Mouse (Mus musculus) urinary bladder, adult 2 months (tissue): ENCODE measurements around the gene Dysf. TPM values are rescaled to one million over a fixed set of nuclear protein-coding genes. Genes with fewer than 3 reads are reported as not detected.

Experiments
- DNase-seq: peaks from one replicate; pipeline ENCODE4 v3.0.0; 2022; ENCODE audit warnings: low spot score
- polyA plus RNA-seq: library from polyadenylated mRNA; depleted of rRNA; stranded (reverse); fragments of >200 nt; gene quantifications from 2 replicates; pipeline ENCODE4 v1.2.3, GENCODE M21; 2012

The Dysf gene
- polyA plus RNA-seq, 1 experiment: 14.9 TPM

DNA sequence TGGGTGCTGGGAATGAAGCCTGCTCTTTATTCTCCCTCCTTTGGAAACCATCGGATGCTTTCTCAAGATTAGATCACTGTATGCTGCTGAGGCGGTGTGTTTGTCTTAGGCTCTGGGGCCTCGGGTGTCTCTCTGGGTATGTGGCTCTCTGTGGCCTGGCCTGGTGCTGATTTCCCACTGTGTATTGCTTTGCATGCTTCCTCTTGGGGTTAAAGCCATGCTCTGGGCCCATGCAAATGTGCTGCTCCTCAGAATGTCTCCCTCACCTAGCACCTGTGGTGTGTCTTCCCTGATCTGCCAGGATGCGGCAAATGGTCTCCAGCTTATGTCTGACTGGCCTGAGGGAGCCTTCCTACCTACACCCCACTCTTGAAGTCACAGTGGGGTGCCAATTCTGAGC is 41.8 kb downstream of the Dysf start:
- no peak for DNase-seq

DNA sequence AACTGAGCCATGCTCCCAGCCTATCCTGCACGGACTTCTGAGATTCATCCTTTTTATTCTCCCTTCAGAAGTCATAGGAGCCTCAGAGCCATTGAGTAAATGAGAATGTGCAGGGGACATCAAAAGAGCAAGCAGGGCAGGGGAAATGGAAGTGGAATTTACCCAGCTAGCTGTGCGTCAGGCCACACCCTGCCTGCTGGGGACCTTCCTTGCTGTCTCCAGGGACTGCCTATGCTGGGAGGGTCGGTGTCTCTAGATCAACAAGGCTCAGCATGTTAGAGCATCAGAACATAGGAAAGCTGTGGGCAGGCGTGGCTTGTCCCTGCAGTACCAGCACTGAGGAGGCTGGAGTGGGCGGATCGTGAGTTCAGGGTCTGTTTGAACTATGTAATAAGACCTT is 42.6 kb downstream of the Dysf start:
- no peak for DNase-seq

DNA sequence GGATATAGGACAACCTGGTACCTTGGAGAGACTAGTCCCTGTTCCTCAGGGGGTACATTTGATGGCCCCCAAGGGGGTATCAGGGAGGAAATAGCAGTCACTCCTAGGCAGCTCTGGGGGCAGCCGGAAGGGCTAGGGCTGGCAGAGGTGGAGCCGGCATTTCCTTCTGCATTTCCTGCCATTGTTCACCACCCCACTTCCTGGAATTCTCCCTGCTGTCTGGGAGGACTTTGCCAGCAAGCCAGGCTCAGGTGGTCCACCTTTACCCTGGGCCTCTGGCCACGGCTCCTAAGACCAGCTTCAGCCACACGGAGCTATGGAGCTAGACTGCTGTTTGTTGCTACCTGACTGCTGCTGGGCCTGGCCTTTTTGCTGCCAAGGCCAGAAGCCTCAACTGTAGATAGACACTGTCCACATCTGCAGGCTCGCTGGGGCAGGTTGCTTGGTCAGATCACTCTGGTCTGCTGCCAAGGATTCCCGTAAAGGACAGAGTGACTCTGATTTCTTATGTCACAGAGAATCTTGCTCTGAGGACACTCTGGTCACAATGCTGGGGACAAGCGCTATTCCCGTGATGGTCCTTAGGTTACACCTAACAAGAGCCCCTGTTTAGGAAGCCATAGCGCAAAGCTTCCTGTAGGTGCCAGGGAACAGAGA is 45.6 kb downstream of the Dysf start:
- DNase-seq: peak; percentile 18

DNA sequence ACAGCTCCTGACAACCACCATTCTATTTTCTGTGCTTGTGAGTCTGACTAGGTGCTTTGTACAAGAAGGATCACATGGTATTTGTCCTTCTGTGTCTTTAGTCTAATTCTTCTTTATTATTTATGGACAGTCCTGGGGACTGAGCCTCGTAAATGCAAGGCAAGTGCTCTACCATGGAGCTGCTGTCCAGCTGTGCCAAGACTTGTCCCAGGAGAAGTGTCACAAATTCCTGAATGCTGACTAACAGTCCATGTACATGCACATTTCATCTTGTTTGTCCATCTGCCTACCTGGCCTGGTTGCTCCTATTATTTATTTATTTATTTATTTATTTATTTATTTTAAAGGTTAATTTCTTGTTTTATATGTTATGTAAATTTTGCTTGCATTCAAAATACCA is 47.2 kb downstream of the Dysf start:
- DNase-seq: no peak

DNA sequence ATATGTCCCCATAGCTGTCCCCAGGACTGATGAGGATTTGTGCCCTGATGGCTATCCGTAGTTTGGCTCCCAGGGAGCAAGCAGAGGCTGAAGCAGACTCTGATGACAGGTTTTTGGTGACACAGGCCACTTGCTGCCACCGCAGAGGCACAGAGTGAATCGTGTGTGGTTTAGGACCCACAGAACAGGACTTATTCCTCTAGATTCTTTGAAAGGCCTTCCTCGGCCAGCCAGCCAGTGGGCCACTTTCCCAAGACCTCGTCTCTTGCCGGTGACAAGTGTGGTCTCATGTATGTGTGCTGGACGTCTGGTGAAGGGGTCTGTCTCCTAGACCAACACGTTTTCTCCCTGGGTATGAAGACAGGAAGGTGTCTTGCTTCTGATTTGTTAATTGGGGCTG is 48.8 kb downstream of the Dysf start:
- peak; percentile 15 for DNase-seq

DNA sequence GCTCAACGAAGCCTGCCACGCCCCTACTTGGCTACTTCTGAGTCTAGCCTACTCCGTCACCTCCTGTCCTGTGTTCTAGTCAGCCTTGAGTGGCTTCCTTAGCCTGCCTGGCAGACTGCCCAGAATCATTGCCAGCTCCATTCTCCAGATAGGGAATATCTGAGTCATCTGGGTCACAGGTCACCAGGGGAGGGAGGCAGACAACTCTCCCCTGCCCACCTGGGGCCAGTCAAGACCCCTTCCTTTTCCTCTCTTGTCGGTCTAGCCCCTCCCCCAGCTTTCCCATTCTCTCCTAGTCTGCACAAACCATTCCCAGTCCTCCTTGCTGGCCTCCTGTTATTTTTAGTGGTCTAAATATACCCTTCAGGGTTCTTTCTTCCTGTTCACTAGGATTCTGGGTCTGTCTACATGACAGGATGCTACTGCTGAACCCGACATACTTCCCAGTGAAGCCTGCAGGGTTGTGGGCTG is 50.3 kb downstream of the Dysf start:
- no peak for DNase-seq

DNA sequence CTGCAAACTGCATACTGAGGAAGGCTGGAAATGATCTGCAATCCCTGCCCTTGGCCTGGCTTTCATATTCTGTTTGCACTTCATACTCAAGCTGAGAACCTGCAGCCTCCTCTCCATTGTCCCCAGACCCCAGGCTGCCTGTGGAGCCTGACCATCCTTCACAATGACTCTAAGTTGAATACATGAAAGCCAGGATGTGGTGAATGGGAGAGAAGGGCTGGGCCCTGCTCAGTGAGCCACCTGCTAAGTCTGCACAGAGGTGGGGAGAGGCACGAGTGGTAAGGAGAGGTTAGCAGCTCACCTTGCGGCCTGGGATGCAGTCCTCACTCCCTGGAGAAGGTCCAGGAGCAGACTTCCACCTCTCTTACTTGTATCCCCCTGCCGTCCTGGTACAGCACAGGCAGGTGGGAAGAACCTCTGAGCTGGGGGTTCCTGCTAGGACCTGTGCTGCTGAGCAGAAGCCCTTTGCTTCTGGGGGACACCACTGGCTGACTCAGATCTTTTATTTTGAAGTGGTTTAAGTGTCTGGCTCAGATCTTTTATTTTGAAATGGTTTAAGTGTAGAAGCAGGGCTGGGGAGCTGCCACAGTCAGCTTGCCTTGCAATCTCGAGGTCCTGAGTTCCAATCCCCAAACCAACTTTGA is 51.5 kb downstream of the Dysf start:
- no peak for DNase-seq

DNA sequence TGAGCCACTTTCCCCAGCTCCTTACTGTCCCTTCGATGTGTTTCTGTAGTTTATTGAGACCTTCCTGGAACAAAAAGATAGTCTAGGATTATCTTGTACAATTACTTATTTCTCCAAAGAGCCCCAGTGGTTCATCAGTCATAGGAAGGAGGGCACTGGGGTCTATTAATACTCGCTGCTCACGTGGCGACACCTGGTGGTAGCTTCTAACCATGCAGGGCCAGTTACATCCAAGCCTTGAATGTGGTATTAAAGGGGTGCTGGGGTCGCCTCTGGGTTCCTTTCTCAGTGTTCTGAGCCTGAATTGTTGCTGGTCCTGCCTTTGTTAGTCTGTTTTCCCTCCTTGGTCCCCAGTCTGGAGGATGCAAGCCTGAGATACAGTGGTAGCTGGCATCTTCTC is 52.9 kb downstream of the Dysf start:
- DNase-seq: peak; percentile 29

DNA sequence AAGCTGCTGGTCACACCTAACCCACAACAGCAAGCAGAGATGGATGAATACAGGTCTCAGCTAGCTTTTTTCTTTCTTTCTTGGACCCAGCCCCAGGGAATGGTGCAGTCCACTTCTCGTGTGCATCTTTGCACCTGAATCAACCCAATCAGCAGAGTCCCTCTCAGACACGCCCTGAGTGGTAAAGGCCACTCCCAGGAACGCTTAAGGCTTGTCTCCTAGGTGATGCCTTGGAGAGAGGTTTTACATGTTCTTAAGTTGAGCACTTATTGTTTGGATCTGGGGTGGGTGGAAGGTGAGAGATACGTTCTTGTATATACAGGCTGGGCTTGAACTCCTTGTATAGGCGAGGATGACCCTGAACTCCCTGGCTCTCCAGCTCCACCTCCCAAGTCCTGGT is 54.2 kb downstream of the Dysf start:
- no peak for DNase-seq

DNA sequence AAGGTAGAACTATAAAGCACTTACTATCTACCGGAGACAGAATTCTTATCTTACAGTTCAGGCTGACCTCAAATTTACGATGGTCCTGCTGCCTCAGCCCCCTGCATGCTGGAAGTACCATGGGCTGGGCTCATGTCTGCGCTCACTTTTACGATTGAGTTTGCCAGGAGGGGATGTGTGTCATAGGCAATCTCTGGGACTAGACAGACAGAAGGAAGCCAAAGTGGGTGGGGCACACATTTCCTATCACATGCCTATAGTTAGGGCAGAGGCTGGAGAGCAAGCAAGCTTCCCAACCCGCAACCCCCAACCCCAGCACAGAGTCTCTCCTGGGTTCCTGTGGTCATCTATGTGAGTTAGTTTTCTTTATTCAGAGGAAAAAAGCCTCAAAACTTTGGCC is 59.8 kb downstream of the Dysf start:
- no peak for DNase-seq

DNA sequence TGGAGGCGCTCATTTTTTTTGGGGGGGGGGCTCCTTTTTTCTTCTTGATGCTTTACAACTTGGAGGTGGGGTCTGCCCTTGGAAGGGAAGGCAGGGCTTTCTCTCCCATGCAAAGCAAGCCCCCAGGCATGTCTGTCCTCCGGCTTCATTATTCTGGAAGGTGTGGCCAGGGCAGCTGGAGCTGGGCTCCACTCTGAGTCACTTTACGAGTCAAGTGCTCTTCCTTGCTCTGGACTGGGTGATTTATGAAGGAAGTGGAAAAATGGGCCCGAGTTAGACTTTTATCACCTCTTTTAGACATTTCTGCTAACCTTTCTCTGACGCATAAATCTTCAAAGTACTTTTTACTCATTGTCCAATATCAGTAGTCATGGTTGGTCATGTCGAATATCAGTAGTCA is 61.9 kb downstream of the Dysf start:
- DNase-seq: no peak

DNA sequence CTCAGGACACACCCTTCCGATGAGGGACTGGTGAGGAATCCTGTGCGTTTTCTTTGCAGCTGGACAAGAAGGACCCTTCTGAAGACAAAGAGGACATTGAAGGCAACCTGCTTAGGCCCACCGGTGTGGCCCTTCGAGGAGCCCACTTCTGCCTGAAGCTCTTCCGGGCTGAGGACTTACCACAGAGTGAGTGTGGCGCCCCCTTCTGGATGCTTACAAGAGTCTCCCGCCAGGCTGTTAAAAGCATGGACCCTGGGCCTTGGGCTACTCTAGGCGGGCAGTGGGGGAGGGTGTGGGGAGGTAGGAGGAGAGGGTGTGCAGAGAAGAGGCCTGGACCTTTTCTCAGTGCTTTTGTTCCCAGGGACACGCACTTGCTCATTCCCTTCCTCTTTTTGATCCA is 64.2 kb downstream of the Dysf start:
- DNase-seq: no peak

DNA sequence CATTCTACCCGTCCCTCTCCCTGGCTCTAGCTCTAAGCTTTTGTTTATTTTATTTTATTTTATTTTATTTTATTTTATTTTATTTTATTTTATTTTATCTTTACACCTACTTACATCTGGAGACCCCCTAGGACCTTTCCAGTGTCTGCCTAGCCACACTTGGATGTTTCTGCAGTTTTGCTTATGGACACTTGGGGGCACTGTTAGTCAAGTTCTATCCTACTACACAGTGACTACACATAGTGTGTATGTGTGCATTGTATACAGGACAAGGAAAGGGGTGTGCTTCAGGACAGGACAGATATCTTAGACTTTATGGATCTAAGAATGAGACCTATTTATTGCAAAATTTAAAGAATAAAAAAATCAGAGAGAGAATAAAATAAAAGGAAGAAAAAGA is 69.8 kb downstream of the Dysf start:
- no peak for DNase-seq

DNA sequence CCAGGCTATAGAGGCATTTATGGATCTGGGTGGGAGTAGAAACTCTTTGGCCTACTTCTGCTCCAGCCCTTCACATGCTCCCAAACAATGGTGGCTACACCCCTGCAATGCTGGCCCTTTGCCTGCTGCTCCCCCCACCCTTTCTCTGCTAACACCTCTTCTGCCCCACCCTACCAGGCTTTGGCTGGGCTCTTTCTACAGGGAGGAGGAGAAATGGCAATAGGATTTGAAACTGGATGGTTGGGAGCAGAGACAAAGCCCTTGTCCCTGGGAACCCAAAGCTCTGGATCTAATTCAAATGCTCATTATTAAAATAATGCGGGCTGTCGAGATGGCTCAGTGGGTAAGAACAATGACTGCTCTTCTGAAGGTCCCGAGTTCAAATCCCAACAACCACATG is 72.2 kb downstream of the Dysf start:
- DNase-seq: no peak

DNA sequence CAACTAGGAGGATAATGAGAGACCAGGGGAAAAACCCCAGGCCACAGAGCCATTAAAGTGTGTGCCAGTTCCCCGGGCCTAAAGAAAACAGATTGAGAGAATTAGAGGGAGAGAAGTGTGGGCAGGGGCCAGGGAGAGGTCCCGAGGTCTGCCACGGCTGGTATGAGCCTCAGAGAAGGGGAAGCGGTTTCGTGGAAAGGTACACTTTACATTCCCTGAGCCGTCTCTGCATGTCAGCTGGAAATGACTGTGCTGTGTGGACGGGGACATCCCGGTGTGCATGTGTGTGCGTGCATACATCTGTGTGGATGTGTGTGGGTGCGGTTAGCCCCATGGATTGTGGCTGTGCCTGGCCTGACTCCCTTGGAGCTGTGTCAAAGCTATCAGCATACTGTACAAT is 76.4 kb downstream of the Dysf start:
- DNase-seq: no peak

DNA sequence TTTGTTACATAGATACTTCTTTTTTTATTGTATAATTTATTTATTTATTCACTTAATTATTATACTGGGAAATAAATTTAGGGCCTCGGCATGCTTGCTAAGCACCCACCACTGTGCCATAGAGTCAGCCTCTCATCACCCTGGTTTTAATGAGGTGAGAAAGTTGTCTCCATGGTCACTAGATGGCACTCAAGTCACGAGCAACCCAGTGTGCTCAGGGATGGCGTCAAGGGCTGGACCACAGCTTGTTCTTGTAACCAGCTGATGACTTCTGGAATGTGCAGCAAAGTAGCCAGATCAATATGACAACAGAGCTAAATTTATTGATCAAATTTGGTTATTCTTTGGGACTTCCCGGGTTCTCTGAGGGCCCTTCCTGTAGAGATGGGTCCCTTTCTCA is 85.1 kb downstream of the Dysf start:
- DNase-seq: no peak

DNA sequence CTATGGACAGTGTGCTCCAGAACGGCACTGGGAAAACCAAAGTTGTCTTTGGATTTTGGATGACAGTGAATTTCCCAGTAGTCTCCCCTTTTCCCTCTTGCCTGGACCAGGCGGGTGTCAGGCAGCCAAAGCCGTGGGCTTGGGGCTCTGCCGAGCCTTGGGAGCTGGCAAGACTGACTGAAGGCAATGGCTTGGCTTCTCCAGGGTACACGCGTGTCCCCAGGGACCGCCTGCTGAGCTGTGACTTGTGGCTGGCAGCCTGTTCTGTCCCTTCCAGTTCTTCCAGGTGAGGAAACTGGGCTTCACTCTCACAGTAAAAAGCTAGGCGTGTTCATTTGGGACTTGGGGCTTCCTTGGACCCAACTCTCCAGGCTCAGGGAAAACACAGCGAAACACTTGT is 86.1 kb downstream of the Dysf start:
- DNase-seq: no peak

DNA sequence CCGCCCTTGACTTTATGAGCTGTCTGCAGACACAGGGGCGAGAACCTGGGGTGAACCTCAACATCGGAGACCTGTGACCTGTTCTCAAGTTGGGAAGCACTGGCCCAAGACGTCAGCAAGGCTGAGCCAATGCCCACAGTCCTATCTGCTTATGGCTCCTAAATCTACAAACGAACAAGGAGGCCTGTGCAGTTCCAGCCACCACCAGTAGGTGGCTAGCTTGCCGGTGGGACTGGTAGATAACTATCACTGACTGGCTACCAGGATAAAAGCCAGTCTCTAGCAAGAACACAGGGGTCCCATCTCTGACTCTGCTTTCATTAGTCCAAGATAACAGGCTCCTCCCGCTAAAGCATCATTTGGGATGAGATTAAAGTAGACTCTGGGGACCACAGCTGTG is 86.6 kb downstream of the Dysf start:
- DNase-seq: peak; percentile 46

DNA sequence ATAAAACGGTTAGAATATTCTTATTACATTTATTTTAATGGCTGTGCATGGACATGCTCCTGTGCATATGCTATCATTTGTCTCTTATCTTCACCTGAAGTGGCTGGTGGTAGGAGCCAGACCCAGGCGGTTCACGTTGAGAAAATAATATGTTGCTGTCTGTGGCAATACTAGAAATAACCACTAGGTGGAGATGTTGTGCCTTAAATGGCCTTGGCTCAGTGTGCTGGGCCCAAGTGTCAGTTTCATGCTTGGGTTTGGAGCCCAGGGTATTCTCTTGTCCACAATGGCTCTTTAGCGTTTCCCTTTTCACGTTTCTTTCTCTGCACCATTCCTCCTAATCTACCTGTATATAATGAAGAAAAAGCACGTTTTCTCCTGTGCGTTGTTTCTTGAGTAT is 87.5 kb downstream of the Dysf start:
- no peak for DNase-seq

DNA sequence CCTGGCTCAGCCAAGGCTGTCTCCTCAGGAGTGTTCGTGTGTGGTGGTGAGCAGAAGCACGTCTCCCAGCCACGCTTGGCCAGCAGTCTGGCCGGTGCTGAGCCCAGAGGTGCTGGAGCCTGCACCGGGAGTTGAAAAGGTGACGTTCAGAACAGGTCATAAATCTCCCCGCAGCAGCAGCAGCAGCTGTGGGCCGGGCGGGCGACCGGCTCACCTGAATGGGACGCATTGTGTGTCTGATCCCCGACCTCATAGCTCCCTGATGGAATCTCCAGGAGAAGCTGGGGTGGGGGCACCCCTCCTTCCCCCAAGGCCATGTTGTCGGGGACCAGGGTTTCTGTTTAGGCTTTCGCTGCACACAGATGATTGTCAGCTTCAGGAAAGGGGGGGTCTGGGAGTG is 93.6 kb downstream of the Dysf start:
- DNase-seq: no peak

DNA sequence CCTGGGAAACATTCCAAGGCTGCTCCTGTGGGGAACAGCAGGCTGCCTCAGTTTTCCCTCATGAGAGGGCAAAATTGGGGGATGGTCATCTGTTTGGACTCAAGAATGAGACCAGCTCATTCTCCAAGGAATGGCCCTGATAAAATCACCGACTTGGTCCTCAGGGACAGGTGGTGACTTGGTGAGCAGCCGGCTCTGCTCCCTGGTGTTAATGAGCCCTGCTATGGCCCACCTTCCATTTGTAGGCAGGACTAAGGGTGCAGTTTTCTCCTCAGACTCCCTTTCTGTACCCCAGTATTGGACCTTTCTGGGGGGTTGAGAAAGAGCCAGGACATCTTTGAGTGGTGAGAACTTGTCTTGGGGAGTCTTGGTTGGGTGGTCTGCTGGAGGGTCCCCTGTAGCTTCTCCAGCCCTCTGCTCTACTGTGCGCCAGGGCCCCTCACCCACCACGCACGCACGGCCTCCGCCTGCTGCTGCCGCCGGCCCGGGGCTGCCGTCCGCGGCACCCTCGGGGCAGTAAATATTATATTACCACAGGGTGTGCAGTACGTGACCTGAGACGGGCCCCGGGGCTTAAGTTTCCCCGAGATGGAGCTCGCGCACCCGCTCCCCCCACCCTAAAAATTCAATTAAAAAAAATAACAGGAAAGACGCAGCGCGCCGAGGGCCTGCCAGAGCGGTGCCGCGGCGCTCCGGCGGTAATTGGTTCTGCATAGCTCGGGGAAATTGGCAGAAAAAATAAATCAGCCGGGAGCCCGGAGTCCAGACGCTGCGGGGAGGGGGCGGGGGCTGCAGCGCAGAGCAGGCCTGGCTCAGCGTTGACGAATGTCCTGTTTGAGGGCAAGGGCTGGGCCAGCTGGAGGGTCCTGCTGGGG is 97.0 kb downstream of the Dysf start:
- DNase-seq: no peak

DNA sequence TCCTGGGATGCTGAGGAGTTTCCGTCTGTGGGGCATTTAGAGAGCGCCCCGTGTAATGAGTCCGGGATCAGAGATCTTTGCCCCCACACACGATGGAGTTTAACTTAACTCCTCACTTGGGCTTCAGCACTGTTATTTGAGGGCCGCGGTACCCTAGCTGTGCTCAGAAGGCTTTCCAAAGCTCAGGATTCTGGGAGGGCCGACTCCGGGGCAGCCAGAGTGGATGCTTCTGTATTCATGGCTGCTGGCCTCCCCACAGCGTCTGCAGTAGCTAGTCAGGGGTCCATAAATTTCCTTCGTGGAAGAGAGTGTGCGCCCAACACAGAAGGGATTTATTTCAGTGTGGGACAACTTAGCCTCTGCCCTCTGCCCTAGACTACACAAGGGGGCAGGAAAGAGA is 97.7 kb downstream of the Dysf start:
- DNase-seq: no peak

DNA sequence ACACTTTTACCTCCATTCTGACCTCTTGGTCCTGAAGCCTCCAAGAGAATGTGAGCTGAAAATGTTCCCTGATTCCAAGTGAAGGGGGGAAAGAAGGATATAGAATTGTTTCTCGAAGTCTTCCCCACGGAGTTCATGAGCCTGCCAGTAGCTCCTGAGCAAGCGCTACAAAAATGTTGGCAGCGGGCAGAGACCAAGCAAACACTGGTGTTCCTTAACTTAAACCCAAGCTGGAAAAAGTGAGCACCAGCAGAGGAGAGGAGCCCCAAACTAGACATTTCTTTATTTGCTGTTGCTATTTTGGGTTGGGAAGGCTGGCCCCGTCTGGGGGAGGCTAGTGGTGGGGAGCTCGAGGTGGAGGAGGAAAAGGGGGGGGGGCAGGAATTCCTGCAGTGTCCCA is 102.0 kb downstream of the Dysf start:
- no peak for DNase-seq
